Mouse (Mus musculus) myocyte (in vitro differentiated cells): ENCODE results near the gene Lyrm1.

Experiments
- CEBPB ChIP-seq: IDR thresholded peaks from 2 replicates; pipeline ENCODE4 v1.6.1; 2011; ENCODE audit warnings: mild to moderate bottlenecking, moderate library complexity; ENCODE audit not compliant: poor library complexity, insufficient read depth, severe bottlenecking
- E2F4 ChIP-seq: IDR thresholded peaks from one replicate; pipeline ENCODE4 v1.6.1; 2011; ENCODE audit warnings: mild to moderate bottlenecking, control low read depth, moderate library complexity; ENCODE audit not compliant: insufficient read depth
- MAX ChIP-seq: IDR thresholded peaks from one replicate; pipeline ENCODE4 v1.6.1; 2011; ENCODE audit warnings: low read depth, mild to moderate bottlenecking, control low read depth
- MYOD1 ChIP-seq, 3 experiments: IDR thresholded peaks; one replicate each; pipeline ENCODE4 v1.6.1; 2011; ENCODE audit warnings: control low read depth in 2 of 3, low read depth in 2 of 3, mild to moderate bottlenecking in 2 of 3, moderate library complexity in 1 of 3; ENCODE audit not compliant: insufficient read length in 2 of 3, control insufficient read depth in 1 of 3
- POLR2A ChIP-seq: IDR thresholded peaks from one replicate; pipeline ENCODE4 v1.6.1; 2011; ENCODE audit warnings: low read depth, mild to moderate bottlenecking, control low read depth, moderate library complexity; ENCODE audit not compliant: insufficient read length
- POLR2AphosphoS2 ChIP-seq: IDR thresholded peaks from one replicate; pipeline ENCODE4 v1.6.1; 2011; ENCODE audit warnings: low read depth, control low read depth; ENCODE audit not compliant: insufficient read length
- TCF12 ChIP-seq: IDR thresholded peaks from one replicate; pipeline ENCODE4 v1.6.1; 2011; ENCODE audit warnings: mild to moderate bottlenecking, control low read depth; ENCODE audit not compliant: poor library complexity, insufficient read depth, severe bottlenecking
- TCF3 ChIP-seq: IDR thresholded peaks from one replicate; pipeline ENCODE4 v1.6.1; 2011; ENCODE audit warnings: low read depth, control low read depth; ENCODE audit not compliant: insufficient read length
- USF1 ChIP-seq: IDR thresholded peaks from one replicate; pipeline ENCODE4 v1.6.1; 2011; ENCODE audit warnings: low read depth, mild to moderate bottlenecking, control low read depth, moderate library complexity

DNA sequence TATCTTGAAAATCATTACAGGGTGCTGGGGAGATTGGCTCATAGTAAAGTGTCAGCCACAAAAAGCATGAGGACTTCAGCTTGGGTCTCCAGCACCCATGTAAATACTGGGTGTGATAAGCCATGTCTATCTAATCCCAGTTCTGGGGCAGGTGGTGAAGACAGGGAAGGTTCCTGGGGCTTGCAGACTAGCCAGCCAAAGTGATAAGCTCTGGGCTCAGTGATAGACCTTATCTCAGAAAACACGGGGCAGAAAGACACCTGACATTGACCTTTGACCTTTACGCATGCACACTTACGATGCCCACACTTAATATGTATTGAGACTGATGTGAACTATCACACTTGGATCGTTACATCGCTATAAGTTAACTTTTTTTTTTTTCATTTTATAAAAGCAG lies 31.2 kb upstream of the Lyrm1 start:
- TF ChIP-seq USF1 (no peak), POLR2A (no peak), MYOD1 (IDR thresholded peaks at IDR 0.05; ENCODE audit: control insufficient read depth in 1 of 3, insufficient read length in 2 of 3, low read depth in 2 of 3) (no peak), TCF12 (no peak), POLR2AphosphoS2 (no peak), E2F4 (no peak), CEBPB (no peak), MAX (no peak), TCF3 (no peak)
